Comparison of ENCODE assay signal across 26 mouse cellular contexts in genomic region chr10:25730470-25730869, GRCm38 (mm10).
DNase-seq lines count a peak whose midpoint lies in the region; ATAC-seq and TF ChIP-seq lines count a peak whose summit lies in the region.
"Had no signal": no experiment of that assay in that cellular context is flagged by ENCODE, and none has a peak within 500 bp of the region (broad histone marks: within the 10 kb centered on the region; RNA-seq: fewer than 3 reads in every experiment).

No protein-coding gene starts in this region.

- TF ChIP-seq EP300 in heart, postnatal 0 days (IDR thresholded peaks at IDR 0.05; ENCODE audit: low read depth), result no peak

- H3K4me2 ChIP-seq in forebrain, embryonic 12.5 days, result no peak overlapping the region
- H3K4me2 ChIP-seq in heart, postnatal 0 days (ENCODE audit: low read depth, low read length), result no peak overlapping the region
- H3K4me2 ChIP-seq: heart, embryonic 15.5 days; hindbrain, embryonic 15.5 days; intestine, embryonic 15.5 days; limb, embryonic 15.5 days; liver, embryonic 13.5 days; midbrain, embryonic 12.5 days; neural tube, embryonic 13.5 days had no signal

- no peak overlapping the region for H3K4me3 ChIP-seq in forebrain, embryonic 12.5 days (replicated peaks)
- no peak overlapping the region for H3K4me3 ChIP-seq in forebrain, embryonic 10.5 days
- no peak overlapping the region for H3K4me3 ChIP-seq in heart, postnatal 0 days (ENCODE audit: low read depth, low read length)
- no peak overlapping the region for H3K4me3 ChIP-seq in lung, adult 2 months (replicated peaks; ENCODE audit: extremely low read depth, low read depth, low read length)
- H3K4me3 ChIP-seq: heart, embryonic 10.5 days; heart, embryonic 15.5 days; hindbrain, embryonic 15.5 days; intestine, embryonic 15.5 days; limb, embryonic 10.5 days; limb, embryonic 15.5 days; liver, embryonic 13.5 days; midbrain, embryonic 12.5 days; neural tube, embryonic 13.5 days had no signal

- no peak for TF ChIP-seq POLR2A in lung, adult 2 months (IDR thresholded peaks at IDR 0.05; ENCODE audit: borderline replicate concordance, extremely low read depth, low read depth, low read length)
- TF ChIP-seq POLR2A in brain, embryonic 14.5 days (IDR thresholded peaks at IDR 0.05; ENCODE audit: borderline replicate concordance, extremely low read depth, insufficient read depth, insufficient read length, poor library complexity, severe bottlenecking), result no peak

- no peaks in the 10 kb centered on the region; the same call in 1 of the 2 replicates for H3K4me1 ChIP-seq in forebrain, embryonic 12.5 days
- H3K4me1 ChIP-seq in forebrain, embryonic 10.5 days, result no peaks in the 10 kb centered on the region
- H3K4me1 ChIP-seq in heart, postnatal 0 days (ENCODE audit: control insufficient read depth, insufficient read depth), result peaks cover 5% of the 10 kb centered on the region; the same call in 1 of the 2 replicates
- H3K4me1 ChIP-seq in lung, adult 2 months (ENCODE audit: control insufficient read depth, insufficient read depth, low read length), result no peaks in the 10 kb centered on the region; the same call in 1 of the 2 replicates
- H3K4me1 ChIP-seq: heart, embryonic 10.5 days; heart, embryonic 15.5 days; hindbrain, embryonic 15.5 days; intestine, embryonic 15.5 days; limb, embryonic 15.5 days; liver, embryonic 13.5 days; midbrain, embryonic 12.5 days; neural tube, embryonic 13.5 days had no signal

- no peak overlapping the region for H3K9ac ChIP-seq in forebrain, embryonic 12.5 days
- no peak overlapping the region for H3K9ac ChIP-seq in heart, postnatal 0 days (replicated peaks; ENCODE audit: low read depth, low read length)
- H3K9ac ChIP-seq: heart, embryonic 15.5 days; hindbrain, embryonic 15.5 days; intestine, embryonic 15.5 days; limb, embryonic 15.5 days; liver, embryonic 13.5 days; midbrain, embryonic 12.5 days; neural tube, embryonic 13.5 days had no signal

- no peaks in the 10 kb centered on the region for H3K9me3 ChIP-seq in forebrain, embryonic 12.5 days
- no peaks in the 10 kb centered on the region for H3K9me3 ChIP-seq in forebrain, embryonic 10.5 days
- H3K9me3 ChIP-seq in heart, postnatal 0 days (replicated peaks; ENCODE audit: control insufficient read depth, low read length), result no peaks in the 10 kb centered on the region
- H3K9me3 ChIP-seq: heart, embryonic 10.5 days; heart, embryonic 15.5 days; hindbrain, embryonic 15.5 days; intestine, embryonic 15.5 days; limb, embryonic 10.5 days; limb, embryonic 15.5 days; liver, embryonic 13.5 days; midbrain, embryonic 12.5 days; neural tube, embryonic 13.5 days had no signal

- no peak for TF ChIP-seq CTCF in heart, postnatal 0 days (IDR thresholded peaks at IDR 0.05; ENCODE audit: low read depth)
- no peak for TF ChIP-seq CTCF in lung, adult 2 months (IDR thresholded peaks at IDR 0.05; ENCODE audit: insufficient read depth, low read length)
- no peak for TF ChIP-seq CTCF in brain, embryonic 14.5 days (IDR thresholded peaks at IDR 0.05; ENCODE audit: borderline replicate concordance, extremely low read depth, insufficient read depth, insufficient read length)

- H3K27me3 ChIP-seq in forebrain, embryonic 12.5 days, result no peaks in the 10 kb centered on the region
- H3K27me3 ChIP-seq in forebrain, embryonic 10.5 days (ENCODE audit: poor library complexity, severe bottlenecking), result no peaks in the 10 kb centered on the region
- no peaks in the 10 kb centered on the region for H3K27me3 ChIP-seq in heart, postnatal 0 days (ENCODE audit: control insufficient read depth, insufficient read depth, low read length)
- H3K27me3 ChIP-seq: heart, embryonic 15.5 days; hindbrain, embryonic 15.5 days; intestine, embryonic 15.5 days; limb, embryonic 15.5 days; liver, embryonic 13.5 days; midbrain, embryonic 12.5 days; neural tube, embryonic 13.5 days had no signal

- no peak for DNase-seq in forebrain, embryonic 10.5 days (ENCODE audit: extremely low spot score, low spot score)
- peak; percentile 8 for DNase-seq in heart, postnatal 0 days (ENCODE audit: low spot score)
- no peak for DNase-seq in heart, postnatal 36 days
- peak; percentile 3 for DNase-seq in lung, postnatal 36 days
- no peak for DNase-seq in lung, adult 2 months
- peak; percentile 76 for DNase-seq in brain, embryonic 14.5 days (ENCODE audit: low read depth)
- no peak for DNase-seq in cerebellum, adult 9-11 months
- DNase-seq: adrenal gland, adult 8-10 months; cerebellum, adult 8-10 months; cerebellum, postnatal 36 days; gastrocnemius, postnatal 10 days; heart, postnatal 4 days; kidney, adult 2 months; layer of hippocampus, adult 9-11 months; liver, embryonic 13.5 days; thymus, postnatal 4 days had no signal

- no peak overlapping the region for H3K27ac ChIP-seq in forebrain, embryonic 12.5 days
- no peak overlapping the region for H3K27ac ChIP-seq in forebrain, embryonic 10.5 days
- H3K27ac ChIP-seq in heart, postnatal 0 days (ENCODE audit: low read depth), result no peak overlapping the region
- H3K27ac ChIP-seq: heart, embryonic 10.5 days; heart, embryonic 15.5 days; hindbrain, embryonic 15.5 days; intestine, embryonic 15.5 days; limb, embryonic 15.5 days; liver, embryonic 13.5 days; midbrain, embryonic 12.5 days; neural tube, embryonic 13.5 days had no signal

- intact Hi-C loops in heart, postnatal 36 days (cut with DNase I), result no loop called here

- peak; percentile 55; the same call in 1 of the 2 replicates for ATAC-seq in forebrain, embryonic 12.5 days (ENCODE audit: low FRiP score)
- no peak for ATAC-seq in heart, postnatal 0 days (ENCODE audit: insufficient read depth, low read depth)
- ATAC-seq: CD4-positive, CD25-positive, alpha-beta regulatory T cell, adult 4 months; intestine, embryonic 15.5 days had no signal

- WGBS in forebrain, embryonic 12.5 days, result 58% methylated on average over 3 of the region's 3 CpGs
- 79% methylated on average over 3 of the region's 3 CpGs for WGBS in forebrain, embryonic 10.5 days
- 21% methylated on average over 3 of the region's 3 CpGs for WGBS in heart, postnatal 0 days
- 26% methylated on average over 3 of the region's 3 CpGs for WGBS in lung, adult 2 months

- no peaks in the 10 kb centered on the region for H3K36me3 ChIP-seq in forebrain, embryonic 12.5 days (replicated peaks)
- no peaks in the 10 kb centered on the region for H3K36me3 ChIP-seq in forebrain, embryonic 10.5 days (replicated peaks)
- no peaks in the 10 kb centered on the region for H3K36me3 ChIP-seq in heart, postnatal 0 days (replicated peaks; ENCODE audit: control insufficient read depth, insufficient read depth, low read length)
- H3K36me3 ChIP-seq: heart, embryonic 10.5 days; heart, embryonic 15.5 days; hindbrain, embryonic 15.5 days; intestine, embryonic 15.5 days; limb, embryonic 10.5 days; limb, embryonic 15.5 days; liver, embryonic 13.5 days; midbrain, embryonic 12.5 days; neural tube, embryonic 13.5 days had no signal

Comparison
In these comparisons a context has a peak if more than half of its experiments do, and no peak if none do; other contexts are left out.
1. DNase-seq: peak in heart, postnatal 0 days (single experiment), lung, postnatal 36 days (single experiment) and brain, embryonic 14.5 days (single experiment); none in forebrain, embryonic 10.5 days (single experiment), heart, postnatal 36 days (0 of 2), lung, adult 2 months (single experiment) and cerebellum, adult 9-11 months (single experiment).